Mouse (Mus musculus): ENCODE measurements around the gene Cdk6. TPM values are rescaled to one million over a fixed set of nuclear protein-coding genes. Genes with fewer than 3 reads are reported as not detected.

Cdk6 gene
- polyA plus RNA-seq, 1 experiment from 2014 or later = 34.0 TPM

GRCm38 (mm10) chr5:3491883-3492282, 150.6 kb downstream of the Cdk6 start:
- Histone ChIP-seq H3K27ac (no peak overlapping the region), H3K27me3 (ENCODE audit: low read depth, poor library complexity, severe bottlenecking) (no peaks in the 10 kb centered on the region), H3K9me3 (replicated peaks) (no peaks in the 10 kb centered on the region), H3K36me3 (peaks cover 19% of the 10 kb centered on the region), H3K4me3 (no peak overlapping the region), H3K4me1 (peaks cover 18% of the 10 kb centered on the region)
- DNase-seq (ENCODE audit: low spot score) = no peak
- WGBS = 46% methylated on average over 5 of the region's 5 CpGs

- no peak overlapping the region for H3K27ac ChIP-seq
- 83% methylated on average over 13 of the region's 13 CpGs for WGBS
- H3K4me1 ChIP-seq = peaks cover 14% of the 10 kb centered on the region
- DNase-seq (ENCODE audit: low spot score) = no peak
- peaks cover 19% of the 10 kb centered on the region for H3K36me3 ChIP-seq
- H3K4me3 ChIP-seq = no peak overlapping the region
- H3K27me3 ChIP-seq (ENCODE audit: low read depth, poor library complexity, severe bottlenecking) = no peaks in the 10 kb centered on the region
- no peaks in the 10 kb centered on the region for H3K9me3 ChIP-seq (replicated peaks)
These were observed 151.7 kb downstream of the Cdk6 start for GRCm38 (mm10) chr5:3492776-3493636.

GRCm38 (mm10) chr5:3493968-3494367, 152.7 kb downstream of the Cdk6 start:
- no peak for DNase-seq (ENCODE audit: low spot score)
- no peak overlapping the region for H3K4me3 ChIP-seq
- 95% methylated on average over 9 of the region's 9 CpGs for WGBS
- no peaks in the 10 kb centered on the region for H3K27me3 ChIP-seq (ENCODE audit: low read depth, poor library complexity, severe bottlenecking)
- no peaks in the 10 kb centered on the region for H3K9me3 ChIP-seq (replicated peaks)
- no peak overlapping the region for H3K27ac ChIP-seq
- peaks cover 18% of the 10 kb centered on the region for H3K36me3 ChIP-seq
- H3K4me1 ChIP-seq = peaks cover 14% of the 10 kb centered on the region

GRCm38 (mm10) chr5:3494452-3495187, 153.3 kb downstream of the Cdk6 start:
- Histone ChIP-seq H3K27ac (no peak overlapping the region), H3K36me3 (peaks cover 12% of the 10 kb centered on the region), H3K4me3 (no peak overlapping the region), H3K9me3 (replicated peaks) (no peaks in the 10 kb centered on the region), H3K27me3 (ENCODE audit: low read depth, poor library complexity, severe bottlenecking) (no peaks in the 10 kb centered on the region), H3K4me1 (peaks cover 14% of the 10 kb centered on the region)
- WGBS = 83% methylated on average over 8 of the region's 8 CpGs
- no peak for DNase-seq (ENCODE audit: low spot score)

- no peaks in the 10 kb centered on the region for H3K27me3 ChIP-seq (ENCODE audit: low read depth, poor library complexity, severe bottlenecking)
- no peaks in the 10 kb centered on the region for H3K9me3 ChIP-seq (replicated peaks)
- 81% methylated on average over 5 of the region's 5 CpGs for WGBS
- no peak overlapping the region for H3K4me3 ChIP-seq
- H3K27ac ChIP-seq = no peak overlapping the region
- peaks cover 12% of the 10 kb centered on the region for H3K36me3 ChIP-seq
- no peak for DNase-seq (ENCODE audit: low spot score)
- peaks cover 17% of the 10 kb centered on the region for H3K4me1 ChIP-seq
These were observed 156.2 kb downstream of the Cdk6 start for GRCm38 (mm10) chr5:3497505-3497925.

- DNase-seq (ENCODE audit: low spot score) = no peak
- no peak overlapping the region for H3K4me3 ChIP-seq
- no peaks in the 10 kb centered on the region for H3K9me3 ChIP-seq (replicated peaks)
- H3K27ac ChIP-seq = no peak overlapping the region
- peaks cover 27% of the 10 kb centered on the region for H3K4me1 ChIP-seq
- H3K27me3 ChIP-seq (ENCODE audit: low read depth, poor library complexity, severe bottlenecking) = no peaks in the 10 kb centered on the region
- 90% methylated on average over 5 of the region's 5 CpGs for WGBS
- H3K36me3 ChIP-seq = no peaks in the 10 kb centered on the region
These were observed 159.0 kb downstream of the Cdk6 start for GRCm38 (mm10) chr5:3500298-3500697.

- Histone ChIP-seq H3K4me1 (peaks cover 27% of the 10 kb centered on the region), H3K36me3 (no peaks in the 10 kb centered on the region), H3K27me3 (ENCODE audit: low read depth, poor library complexity, severe bottlenecking) (no peaks in the 10 kb centered on the region), H3K9me3 (replicated peaks) (no peaks in the 10 kb centered on the region), H3K27ac (peak overlapping the region; percentile 19; the same call in 1 of the 2 replicates), H3K4me3 (no peak overlapping the region)
- DNase-seq (ENCODE audit: low spot score) = no peak
- WGBS = 60% methylated on average over 8 of the region's 8 CpGs
These were observed 159.8 kb downstream of the Cdk6 start for GRCm38 (mm10) chr5:3500957-3501563.

GRCm38 (mm10) chr5:3501564-3502001, 160.3 kb downstream of the Cdk6 start:
- DNase-seq (ENCODE audit: low spot score) = no peak
- peak overlapping the region; percentile 19; the same call in 1 of the 2 replicates for H3K27ac ChIP-seq
- 13% methylated on average over 8 of the region's 8 CpGs for WGBS
- H3K4me3 ChIP-seq = no peak overlapping the region
- no peaks in the 10 kb centered on the region for H3K36me3 ChIP-seq
- H3K27me3 ChIP-seq (ENCODE audit: low read depth, poor library complexity, severe bottlenecking) = no peaks in the 10 kb centered on the region
- no peaks in the 10 kb centered on the region for H3K9me3 ChIP-seq (replicated peaks)
- peaks cover 27% of the 10 kb centered on the region for H3K4me1 ChIP-seq

- Histone ChIP-seq H3K27ac (no peak overlapping the region), H3K4me3 (no peak overlapping the region), H3K4me1 (peaks cover 27% of the 10 kb centered on the region), H3K36me3 (peaks cover 3% of the 10 kb centered on the region; the same call in 1 of the 2 replicates), H3K9me3 (replicated peaks) (no peaks in the 10 kb centered on the region), H3K27me3 (ENCODE audit: low read depth, poor library complexity, severe bottlenecking) (no peaks in the 10 kb centered on the region)
- no peak for DNase-seq (ENCODE audit: low spot score)
- 71% methylated on average over 11 of the region's 11 CpGs for WGBS
These were observed 161.5 kb downstream of the Cdk6 start for GRCm38 (mm10) chr5:3502610-3503350.

- Histone ChIP-seq H3K27me3 (ENCODE audit: low read depth, poor library complexity, severe bottlenecking) (no peaks in the 10 kb centered on the region), H3K27ac (no peak overlapping the region), H3K4me1 (peaks cover 27% of the 10 kb centered on the region), H3K9me3 (replicated peaks) (no peaks in the 10 kb centered on the region), H3K36me3 (peaks cover 3% of the 10 kb centered on the region; the same call in 1 of the 2 replicates), H3K4me3 (no peak overlapping the region)
- no peak for DNase-seq (ENCODE audit: low spot score)
- WGBS = 88% methylated on average over 4 of the region's 4 CpGs
These were observed 162.1 kb downstream of the Cdk6 start for GRCm38 (mm10) chr5:3503373-3503772.

- no peak overlapping the region for H3K4me3 ChIP-seq
- DNase-seq (ENCODE audit: low spot score) = no peak
- no peaks in the 10 kb centered on the region for H3K9me3 ChIP-seq (replicated peaks)
- WGBS = 93% methylated on average over 9 of the region's 9 CpGs
- H3K4me1 ChIP-seq = peaks cover 27% of the 10 kb centered on the region
- no peak overlapping the region for H3K27ac ChIP-seq
- no peaks in the 10 kb centered on the region for H3K27me3 ChIP-seq (ENCODE audit: low read depth, poor library complexity, severe bottlenecking)
- peaks cover 3% of the 10 kb centered on the region; the same call in 1 of the 2 replicates for H3K36me3 ChIP-seq
These were observed 162.6 kb downstream of the Cdk6 start for GRCm38 (mm10) chr5:3503836-3504323.

GRCm38 (mm10) chr5:3504453-3504852, 163.2 kb downstream of the Cdk6 start:
- Histone ChIP-seq H3K4me3 (no peak overlapping the region), H3K9me3 (replicated peaks) (no peaks in the 10 kb centered on the region), H3K4me1 (peaks cover 27% of the 10 kb centered on the region), H3K27ac (no peak overlapping the region), H3K27me3 (ENCODE audit: low read depth, poor library complexity, severe bottlenecking) (no peaks in the 10 kb centered on the region), H3K36me3 (peaks cover 3% of the 10 kb centered on the region; the same call in 1 of the 2 replicates)
- DNase-seq (ENCODE audit: low spot score) = no peak
- 78% methylated on average over 4 of the region's 4 CpGs for WGBS
